Mouse (Mus musculus): ENCODE results near the gene Abhd17c.

GRCm38 (mm10) chr7:84111716-84112350 lies 39.9 kb downstream of the Abhd17c start:
- TF ChIP-seq USF2 (conservative IDR thresholded peaks at IDR 0.05; ENCODE audit: low read depth, low read length) (no peak), CTCF (conservative IDR thresholded peaks at IDR 0.05 in 1 of 2, IDR thresholded peaks at IDR 0.05 in 1 of 2; ENCODE audit: low read depth in 2 of 2, low read length in 2 of 2) (no peak)
